Mouse (Mus musculus) neural tube, embryonic 12.5 days (tissue): ENCODE measurements around the gene Fignl2. TPM values are rescaled to one million over a fixed set of nuclear protein-coding genes. Genes with fewer than 3 reads are reported as not detected.

Experiments used
- ATAC-seq: fragments of 200-750 bp; cut with Nextera tagmentation; 2 replicates; pipeline ENCODE4 v1.8.0; 2017; ENCODE audit warnings: low read depth, mild to moderate bottlenecking, moderate TSS enrichment, moderate library complexity; ENCODE audit not compliant: low FRiP score
- H3K27ac ChIP-seq: fragments of 300-500 bp; sonication (generic); 2 replicates; pipeline ENCODE4 v1.5.1; 2016
- H3K27me3 ChIP-seq: fragments of 300-500 bp; sonication (generic); replicated peaks from 2 replicates; pipeline ENCODE4 v1.6.1; 2016; ENCODE audit warnings: mild to moderate bottlenecking
- H3K36me3 ChIP-seq: fragments of 300-500 bp; sonication (generic); 2 replicates; pipeline ENCODE4 v1.6.1; 2016; ENCODE audit warnings: mild to moderate bottlenecking
- H3K4me1 ChIP-seq: fragments of 300-500 bp; sonication (generic); 2 replicates; pipeline ENCODE4 v1.6.1; 2016
- H3K4me2 ChIP-seq: fragments of 300-500 bp; sonication (generic); replicated peaks from 2 replicates; pipeline ENCODE4 v1.6.1; 2016; ENCODE audit warnings: mild to moderate bottlenecking
- H3K4me3 ChIP-seq: fragments of 300-500 bp; sonication (generic); 2 replicates; pipeline ENCODE4 v1.5.1; 2016
- H3K9ac ChIP-seq: fragments of 300-500 bp; sonication (generic); 2 replicates; pipeline ENCODE4 v1.6.1; 2016; ENCODE audit warnings: mild to moderate bottlenecking
- H3K9me3 ChIP-seq: fragments of 300-500 bp; sonication (generic); 2 replicates; pipeline ENCODE4 v1.6.1; 2016; ENCODE audit warnings: mild to moderate bottlenecking
- WGBS: fragments of 180-500 bp; shearing (Covaris S2); methylation state at CpG from one replicate; pipeline ENCODE4 v1.1.7; 2016; 5-methylcytosine and 5-hydroxymethylcytosine counted together
- polyA plus RNA-seq: library from polyadenylated mRNA; unstranded; fragments of >200 nt; fragmentation: Nextera tagmentation; extraction: Ambion mirVana; gene quantifications from 2 replicates; pipeline ENCODE4 v1.2.1, GENCODE M21; 2016

Gene Fignl2
- polyA plus RNA-seq, 1 experiment from 2014 or later, result 0.55 TPM

DNA sequence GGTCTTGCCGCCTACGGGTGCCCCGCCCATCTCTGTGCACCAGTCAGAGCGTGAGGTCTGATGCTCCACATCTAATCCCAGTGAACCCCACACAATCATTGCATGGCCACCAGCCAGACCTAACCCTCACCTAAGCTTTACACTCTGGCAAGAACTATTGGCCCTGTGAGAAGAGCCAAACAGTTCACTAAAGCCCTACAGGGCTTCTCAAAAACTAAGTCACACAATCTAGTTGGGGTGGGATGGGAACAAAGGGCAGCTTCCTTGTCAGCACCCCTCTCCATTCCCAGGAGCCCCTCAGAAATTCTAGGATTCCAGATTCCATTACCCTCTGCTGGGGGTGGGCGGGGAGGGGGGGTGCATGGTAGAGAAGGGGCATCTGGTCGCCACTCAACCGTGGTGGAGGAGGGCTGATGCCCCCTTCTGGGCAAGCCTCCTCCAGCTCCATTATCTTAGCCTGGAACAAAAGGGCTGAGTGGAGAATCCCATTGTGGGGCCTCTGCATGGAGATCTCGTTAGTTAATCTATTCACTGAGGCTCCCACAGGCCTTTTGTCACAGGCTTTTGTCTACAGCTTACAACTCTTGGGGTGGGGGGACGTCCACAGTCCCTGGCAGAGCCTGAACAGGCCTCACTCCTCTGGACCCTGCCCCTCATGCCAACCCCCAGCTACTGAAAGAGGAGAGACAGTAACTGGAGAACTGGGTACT lies 18.6 kb downstream of the Fignl2 start:
- WGBS, result 26% methylated on average over 9 of the region's 9 CpGs
- H3K4me3 ChIP-seq, result no peak overlapping the region
- H3K27me3 ChIP-seq, result peaks cover 9% of the 10 kb centered on the region; the same call in 1 of the 2 replicates
- H3K4me2 ChIP-seq, result no peak overlapping the region; the same call in 1 of the 2 replicates
- H3K9ac ChIP-seq, result 0 out of 2 replicates have a peak overlapping the region, but pooled peaks have one; percentile 8
- no peaks in the 10 kb centered on the region; the same call in 1 of the 2 replicates for H3K36me3 ChIP-seq
- no peaks in the 10 kb centered on the region for H3K9me3 ChIP-seq
- peak overlapping the region; percentile 20; the same call in 1 of the 2 replicates for H3K27ac ChIP-seq
- ATAC-seq, result peak; percentile 38; the same call in 1 of the 2 replicates
- H3K4me1 ChIP-seq, result peaks cover 41% of the 10 kb centered on the region

DNA sequence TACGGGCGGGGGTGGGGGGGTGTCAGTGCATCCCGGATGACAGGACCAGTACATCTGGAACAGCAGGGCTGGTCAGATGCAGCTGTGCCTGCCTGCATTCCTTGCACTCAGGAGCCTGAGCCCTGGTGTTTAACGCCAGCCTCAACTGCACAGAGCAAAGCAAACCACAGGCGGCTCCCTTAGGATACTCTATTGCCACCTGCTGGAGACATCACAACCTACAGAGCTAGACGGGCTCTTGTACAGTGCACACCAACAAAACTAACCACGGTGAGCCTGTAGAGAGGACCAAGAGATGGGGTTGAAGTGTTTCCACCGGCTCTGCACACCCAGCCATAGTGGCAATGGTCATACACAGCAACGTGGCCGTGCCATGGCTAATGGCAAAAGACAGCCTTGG lies 22.1 kb downstream of the Fignl2 start:
- Histone ChIP-seq H3K27ac (no peak overlapping the region), H3K9ac (no peak overlapping the region), H3K4me1 (peaks cover 48% of the 10 kb centered on the region), H3K36me3 (peaks cover 3% of the 10 kb centered on the region; the same call in 1 of the 2 replicates), H3K27me3 (peaks cover 36% of the 10 kb centered on the region), H3K4me2 (no peak overlapping the region), H3K4me3 (no peak overlapping the region), H3K9me3 (no peaks in the 10 kb centered on the region)
- ATAC-seq, result peak; percentile 52; the same call in 1 of the 2 replicates
- 38% methylated on average over 10 of the region's 10 CpGs for WGBS

- Histone ChIP-seq H3K27me3 (peaks cover 41% of the 10 kb centered on the region), H3K36me3 (peaks cover 7% of the 10 kb centered on the region; the same call in 1 of the 2 replicates), H3K4me1 (peaks cover 37% of the 10 kb centered on the region), H3K9me3 (no peaks in the 10 kb centered on the region), H3K9ac (no peak overlapping the region), H3K4me3 (peak overlapping the region; percentile 34; the same call in 1 of the 2 replicates), H3K4me2 (peak overlapping the region; percentile 59; the same call in 1 of the 2 replicates), H3K27ac (no peak overlapping the region)
- ATAC-seq, result no peak
- WGBS, result 73% methylated on average over 10 of the region's 10 CpGs
These were observed 23.8 kb downstream of the Fignl2 start for GRCm38 (mm10) chr15:101054541-101054940.

GRCm38 (mm10) chr15:101053832-101054459 lies 24.4 kb downstream of the Fignl2 start:
- Histone ChIP-seq H3K4me3 (peak overlapping the region; percentile 34), H3K9me3 (no peaks in the 10 kb centered on the region), H3K9ac (peak overlapping the region; percentile 51), H3K4me1 (peaks cover 31% of the 10 kb centered on the region), H3K4me2 (peak overlapping the region; percentile 59), H3K36me3 (peaks cover 10% of the 10 kb centered on the region; the same call in 1 of the 2 replicates), H3K27ac (no peak overlapping the region), H3K27me3 (peaks cover 43% of the 10 kb centered on the region)
- 10% methylated on average over 52 of the region's 65 CpGs for WGBS
- no peak for ATAC-seq

- WGBS, result 7% methylated on average over 119 of the region's 120 CpGs
- no peaks in the 10 kb centered on the region for H3K9me3 ChIP-seq
- H3K27me3 ChIP-seq, result peaks cover 52% of the 10 kb centered on the region
- no peak overlapping the region for H3K27ac ChIP-seq
- peak overlapping the region; percentile 59 for H3K4me2 ChIP-seq
- no peak for ATAC-seq
- H3K4me3 ChIP-seq, result peak overlapping the region; percentile 34
- H3K9ac ChIP-seq, result peak overlapping the region; percentile 51
- H3K4me1 ChIP-seq, result peaks cover 30% of the 10 kb centered on the region
- peaks cover 10% of the 10 kb centered on the region; the same call in 1 of the 2 replicates for H3K36me3 ChIP-seq
These were observed 25.5 kb downstream of the Fignl2 start for GRCm38 (mm10) chr15:101052560-101053501.

- no peak for ATAC-seq
- Histone ChIP-seq H3K4me2 (peak overlapping the region; percentile 59; the same call in 1 of the 2 replicates), H3K27me3 (peaks cover 61% of the 10 kb centered on the region), H3K4me1 (peaks cover 37% of the 10 kb centered on the region), H3K9ac (no peak overlapping the region), H3K36me3 (peaks cover 10% of the 10 kb centered on the region; the same call in 1 of the 2 replicates), H3K9me3 (no peaks in the 10 kb centered on the region), H3K4me3 (no peak overlapping the region), H3K27ac (no peak overlapping the region)
- 26% methylated on average over 10 of the region's 10 CpGs for WGBS
These were observed 26.5 kb downstream of the Fignl2 start for GRCm38 (mm10) chr15:101051869-101052268.

GRCm38 (mm10) chr15:101048338-101048896 lies 29.9 kb downstream of the Fignl2 start:
- 50% methylated on average over 5 of the region's 5 CpGs for WGBS
- Histone ChIP-seq H3K4me1 (peaks cover 37% of the 10 kb centered on the region), H3K4me2 (no peak overlapping the region), H3K36me3 (peaks cover 10% of the 10 kb centered on the region; the same call in 1 of the 2 replicates), H3K9ac (no peak overlapping the region), H3K27me3 (peaks cover 74% of the 10 kb centered on the region), H3K4me3 (no peak overlapping the region), H3K27ac (no peak overlapping the region), H3K9me3 (no peaks in the 10 kb centered on the region)
- ATAC-seq, result no peak

DNA sequence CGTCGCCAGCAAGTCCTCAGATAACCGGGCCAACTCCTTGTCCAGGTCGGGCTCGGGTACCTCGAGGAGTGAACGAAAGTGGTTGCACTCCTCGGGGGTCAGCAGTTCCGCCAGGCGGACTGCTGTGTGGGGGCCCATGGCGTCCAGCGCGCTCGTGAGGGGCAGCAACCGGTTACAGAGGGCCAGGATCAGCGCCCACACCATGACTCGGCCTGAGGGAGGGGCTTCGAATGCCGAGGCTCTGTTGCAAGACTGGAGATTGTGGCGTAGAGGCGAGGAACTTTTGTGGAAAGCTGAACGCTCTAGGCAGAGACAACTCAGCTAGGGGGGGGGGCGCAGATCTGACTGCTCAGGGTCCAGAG lies 31.2 kb downstream of the Fignl2 start, which contains the start of gene Gm47841:
Gene Gm47841, minus strand, starts transcription at position 204 of the 362 bp plus-strand sequence.
- Histone ChIP-seq H3K4me1 (peaks cover 24% of the 10 kb centered on the region), H3K36me3 (peaks cover 7% of the 10 kb centered on the region; the same call in 1 of the 2 replicates), H3K9ac (peak within 1 kb of the TSS; percentile 65), H3K4me2 (peak within 1 kb of the TSS; percentile 99), H3K27me3 (peaks cover 62% of the 10 kb centered on the region), H3K27ac (no peak within 1 kb of the TSS), H3K9me3 (no peaks in the 10 kb centered on the region), H3K4me3 (peak within 1 kb of the TSS; percentile 38)
- peak; percentile 15; the same call in 1 of the 2 replicates for ATAC-seq
- 2% methylated on average over 23 of the region's 23 CpGs for WGBS

DNA sequence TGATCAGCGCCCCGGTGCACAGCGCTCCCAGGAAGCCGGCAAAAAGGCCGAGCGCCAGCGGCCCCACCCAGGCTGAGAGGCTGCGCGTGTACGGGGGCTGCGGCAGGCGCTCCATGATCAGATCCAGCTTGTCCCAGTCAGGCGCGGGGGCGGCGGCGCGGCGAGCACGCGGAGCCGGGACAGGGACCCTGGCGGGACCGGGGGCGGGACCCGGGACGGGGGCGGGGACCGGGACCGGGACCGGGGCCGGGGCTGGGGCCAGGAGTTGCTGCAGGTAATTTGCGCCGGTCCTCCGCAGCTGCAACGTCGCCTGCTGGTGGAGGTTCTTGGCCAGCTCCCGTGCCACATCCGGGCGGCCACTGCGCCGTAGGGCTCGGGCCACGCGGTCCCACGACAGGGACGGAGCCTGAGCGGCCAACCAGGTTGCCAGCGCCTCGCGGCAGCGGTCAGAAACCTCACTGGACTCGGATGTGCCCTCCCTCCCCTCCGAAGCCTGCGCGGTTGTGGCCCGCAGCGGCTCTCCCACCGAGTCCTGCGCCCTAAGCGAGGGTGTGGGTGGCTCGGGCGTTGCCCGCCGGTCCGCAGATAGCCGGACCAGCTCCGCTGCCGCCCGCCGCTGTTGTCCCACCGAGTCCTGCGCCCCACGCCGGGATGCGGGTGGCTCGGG lies 31.7 kb downstream of the Fignl2 start:
- ATAC-seq, result peak; percentile 23
- Histone ChIP-seq H3K27me3 (peaks cover 60% of the 10 kb centered on the region), H3K4me2 (peak overlapping the region; percentile 99), H3K27ac (no peak overlapping the region), H3K36me3 (peaks cover 7% of the 10 kb centered on the region; the same call in 1 of the 2 replicates), H3K4me3 (peak overlapping the region; percentile 38), H3K9me3 (no peaks in the 10 kb centered on the region), H3K9ac (peak overlapping the region; percentile 65), H3K4me1 (peaks cover 19% of the 10 kb centered on the region)
- 1% methylated on average over 77 of the region's 77 CpGs for WGBS

DNA sequence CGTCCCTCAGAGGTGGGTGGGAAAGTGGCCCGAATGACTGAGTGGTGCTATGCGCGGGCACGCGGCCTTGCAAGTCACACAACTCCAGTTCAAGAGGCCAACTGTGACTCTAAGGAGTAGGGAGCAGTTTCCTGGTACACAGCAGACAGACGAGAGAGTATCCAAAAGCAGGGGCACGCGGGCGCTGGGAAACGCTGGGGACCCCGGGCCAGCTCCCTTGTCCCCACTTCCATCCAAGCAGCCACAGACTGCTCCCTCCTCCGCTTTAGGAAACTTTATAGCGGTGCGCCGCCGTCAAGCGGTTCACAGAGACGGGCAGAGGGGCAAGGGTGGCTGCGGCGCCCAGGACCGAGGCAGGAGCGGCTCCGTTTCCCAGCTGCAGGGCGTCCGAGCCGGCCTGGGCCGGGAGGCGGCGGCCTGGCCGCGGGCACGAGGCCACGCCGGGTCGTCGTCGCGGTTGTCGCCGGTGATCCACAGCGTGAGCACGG lies 32.3 kb downstream of the Fignl2 start:
- WGBS, result 1% methylated on average over 43 of the region's 43 CpGs
- Histone ChIP-seq H3K4me3 (peak overlapping the region; percentile 38), H3K36me3 (peaks cover 10% of the 10 kb centered on the region; the same call in 1 of the 2 replicates), H3K4me1 (peaks cover 19% of the 10 kb centered on the region), H3K9ac (peak overlapping the region; percentile 65), H3K4me2 (peak overlapping the region; percentile 99), H3K27ac (no peak overlapping the region), H3K27me3 (peaks cover 60% of the 10 kb centered on the region), H3K9me3 (no peaks in the 10 kb centered on the region)
- no peak for ATAC-seq

- no peak overlapping the region for H3K4me3 ChIP-seq
- no peak overlapping the region for H3K27ac ChIP-seq
- peaks cover 19% of the 10 kb centered on the region for H3K4me1 ChIP-seq
- H3K9ac ChIP-seq, result no peak overlapping the region
- H3K9me3 ChIP-seq, result no peaks in the 10 kb centered on the region
- H3K27me3 ChIP-seq, result peaks cover 64% of the 10 kb centered on the region
- no peak for ATAC-seq
- H3K36me3 ChIP-seq, result peaks cover 18% of the 10 kb centered on the region
- WGBS, result 47% methylated on average over 6 of the region's 6 CpGs
- H3K4me2 ChIP-seq, result no peak overlapping the region
These were observed 33.8 kb downstream of the Fignl2 start for GRCm38 (mm10) chr15:101044531-101044930.
